Mouse (Mus musculus): Measurements from ENCODE around the gene Ncam1.

Ncam1 gene

DNA sequence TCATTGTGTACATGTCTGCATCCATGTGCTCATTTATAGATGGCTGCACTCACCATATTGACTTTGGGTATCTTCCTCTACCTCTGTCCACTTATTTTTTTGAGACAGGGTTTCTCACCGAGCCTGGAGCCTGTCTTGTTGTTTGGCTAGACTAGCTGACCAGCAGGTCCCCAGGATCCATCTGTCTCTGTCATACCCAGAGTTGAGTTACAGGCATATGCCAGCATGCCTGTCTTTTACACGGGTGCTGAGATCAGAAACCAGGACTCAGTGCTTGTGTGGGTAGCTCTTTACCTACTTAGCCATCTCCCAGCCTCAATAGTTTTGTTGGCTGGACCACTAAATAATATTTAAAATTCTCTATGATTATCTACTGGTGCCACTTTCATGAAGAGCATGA is 180.5 kb downstream of the Ncam1 start:
- DNase-seq = peak; percentile 79

DNA sequence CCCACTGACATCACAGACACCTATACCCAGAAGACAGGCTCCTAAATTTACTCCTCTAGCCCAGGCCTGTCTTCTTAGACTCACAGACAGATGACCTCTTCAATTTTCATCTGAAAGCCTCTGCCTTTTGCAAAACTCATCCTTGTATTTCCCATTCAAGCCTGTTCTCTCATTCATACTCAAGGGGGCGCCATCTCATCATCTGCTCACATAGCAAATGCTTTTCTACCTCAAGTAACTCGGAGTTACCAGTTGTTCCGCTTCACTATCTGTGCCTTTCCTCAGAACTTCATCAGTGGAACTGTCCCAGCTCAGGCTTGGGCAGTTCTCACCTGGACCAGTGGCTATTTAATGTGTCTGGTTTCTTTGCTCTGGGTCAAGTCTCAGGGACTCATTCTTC is 181.5 kb downstream of the Ncam1 start:
- DNase-seq = no peak

DNA sequence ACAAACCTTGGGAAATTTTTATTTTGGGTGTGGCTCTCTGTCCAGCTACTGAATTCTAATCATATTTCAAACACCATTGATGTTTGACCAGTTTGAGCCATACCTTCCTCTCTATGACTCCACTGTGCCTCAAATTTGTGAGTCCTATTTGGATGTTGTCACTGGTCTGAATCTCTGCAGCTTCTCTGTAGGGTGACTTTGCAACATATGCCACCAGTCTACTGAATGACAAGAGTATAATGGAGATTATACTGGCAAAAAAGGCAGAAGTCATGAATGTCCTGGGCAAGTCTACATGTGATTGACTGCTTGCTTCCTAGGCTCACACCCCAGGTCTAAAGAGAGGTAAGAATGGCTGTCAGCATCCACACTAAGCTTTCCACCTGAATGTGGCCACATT is 186.3 kb downstream of the Ncam1 start:
- no peak for DNase-seq

DNA sequence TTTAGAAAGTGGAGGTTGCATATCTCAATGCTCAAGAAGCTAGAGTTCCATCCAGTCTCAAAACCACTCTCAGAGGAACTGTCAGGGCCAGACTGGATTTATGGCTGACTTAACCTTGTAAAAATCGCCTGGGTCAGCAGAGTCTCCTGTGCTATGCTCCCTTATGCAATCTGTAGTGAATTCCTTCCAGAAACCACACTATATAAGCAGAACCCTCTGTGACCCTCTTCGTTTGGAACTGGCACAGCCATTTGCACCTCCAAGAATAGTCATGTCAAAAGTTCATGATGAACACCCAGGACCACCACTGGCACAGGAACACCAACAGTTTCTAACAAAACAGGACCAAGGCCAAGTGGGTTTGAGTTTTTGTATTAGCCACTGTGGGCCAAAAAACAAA is 190.5 kb downstream of the Ncam1 start:
- no peak for DNase-seq

DNA sequence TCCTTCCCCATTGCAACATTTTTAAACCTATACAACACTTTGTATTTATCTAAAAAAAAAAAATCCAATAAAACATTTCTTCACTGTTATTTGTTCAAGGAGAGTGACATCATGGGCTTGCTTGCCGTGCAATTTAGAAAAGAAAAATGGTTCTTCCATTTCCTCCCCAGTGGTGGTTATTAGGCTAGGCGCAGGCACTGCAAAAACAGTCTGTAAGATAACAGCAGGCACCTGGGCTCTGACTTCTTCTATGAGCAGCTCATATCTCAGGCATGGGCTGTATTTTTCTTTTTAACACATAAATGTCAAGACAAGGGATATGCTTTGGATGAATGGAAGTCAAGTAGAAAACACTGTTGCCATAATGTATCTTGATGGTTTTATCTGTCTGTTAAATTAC is 192.0 kb downstream of the Ncam1 start:
- DNase-seq = no peak

GRCm38 (mm10) chr9:49606317-49606716 is 192.4 kb downstream of the Ncam1 start:
- no peak for DNase-seq

DNA sequence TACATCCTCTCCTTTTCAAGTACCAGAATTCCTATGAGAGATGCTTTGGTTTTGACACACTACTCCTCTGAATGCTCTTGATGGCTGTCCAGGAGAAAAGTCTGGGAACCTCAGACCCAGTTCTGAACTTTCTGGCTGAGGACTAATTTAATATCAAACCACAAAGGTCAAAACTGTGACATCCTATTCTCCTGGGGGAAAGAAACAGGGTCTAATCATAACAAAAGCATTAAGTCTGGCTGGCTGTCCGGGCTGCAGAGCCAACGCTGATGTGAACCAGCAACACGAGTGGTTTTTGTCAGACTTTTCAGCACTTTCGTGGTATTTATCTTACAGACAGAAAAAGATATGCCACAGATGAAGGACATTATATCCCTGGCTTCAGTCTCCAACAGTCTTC is 192.9 kb downstream of the Ncam1 start:
- DNase-seq = no peak

- no peak for DNase-seq
Measured at GRCm38 (mm10) chr9:49605351-49605750, 193.4 kb downstream of the Ncam1 start.

GRCm38 (mm10) chr9:49601215-49601614 is 197.5 kb downstream of the Ncam1 start:
- DNase-seq = no peak

- peak; percentile 58 for DNase-seq
Measured at GRCm38 (mm10) chr9:49595635-49596348, 202.9 kb downstream of the Ncam1 start.

- DNase-seq = no peak
Measured at GRCm38 (mm10) chr9:49594876-49595634, 203.7 kb downstream of the Ncam1 start.

DNA sequence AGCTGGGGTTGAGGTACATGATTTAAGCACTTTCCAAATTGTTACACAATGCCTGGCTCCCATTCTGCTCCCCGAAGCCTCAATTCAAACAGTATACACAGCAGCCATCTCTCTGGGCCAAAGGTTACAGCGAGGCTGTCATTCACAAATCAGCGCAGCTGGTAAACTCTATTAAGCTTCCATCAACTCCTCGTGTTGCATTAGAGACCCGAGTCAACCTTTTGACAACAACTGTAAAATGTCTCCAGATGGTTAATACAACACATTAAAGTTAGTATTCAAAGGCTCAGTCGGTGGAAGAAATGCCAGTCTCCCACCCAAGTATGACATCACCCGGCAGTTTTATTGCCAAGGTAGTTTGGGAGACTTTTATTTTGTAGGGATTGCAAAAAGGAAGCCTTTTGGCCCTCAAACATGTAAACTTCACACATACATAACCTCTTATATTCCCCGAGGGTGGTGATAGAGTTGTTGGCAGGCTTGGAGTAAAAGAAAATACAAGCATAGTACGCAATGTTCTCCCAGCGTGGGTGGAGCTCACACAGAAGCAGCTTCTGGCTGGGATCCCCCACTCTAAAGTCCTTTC is 204.7 kb downstream of the Ncam1 start:
- no peak for DNase-seq

GRCm38 (mm10) chr9:49592006-49592405 is 206.7 kb downstream of the Ncam1 start:
- DNase-seq = no peak

DNA sequence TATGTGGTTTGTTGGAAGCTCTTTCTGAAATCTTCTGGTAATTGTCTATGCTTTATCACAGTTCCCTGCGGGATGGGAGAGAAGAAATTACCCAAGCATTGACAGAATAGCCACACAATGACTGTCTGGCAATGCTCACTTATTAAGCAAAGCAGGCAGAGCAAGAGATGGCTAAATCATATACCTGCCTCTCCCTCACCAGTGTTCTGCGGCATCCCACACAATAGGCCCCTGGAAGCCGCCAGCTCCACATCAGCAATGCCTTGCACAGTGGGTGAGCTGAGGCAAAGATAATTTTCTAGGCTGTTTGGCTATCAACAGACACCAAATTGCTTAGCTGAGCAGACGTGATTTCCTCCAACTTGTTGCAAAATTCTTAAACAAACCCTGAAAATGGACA is 208.5 kb downstream of the Ncam1 start:
- no peak for DNase-seq

- DNase-seq = peak; percentile 85
Measured at GRCm38 (mm10) chr9:49577136-49577535, 221.6 kb downstream of the Ncam1 start.

DNA sequence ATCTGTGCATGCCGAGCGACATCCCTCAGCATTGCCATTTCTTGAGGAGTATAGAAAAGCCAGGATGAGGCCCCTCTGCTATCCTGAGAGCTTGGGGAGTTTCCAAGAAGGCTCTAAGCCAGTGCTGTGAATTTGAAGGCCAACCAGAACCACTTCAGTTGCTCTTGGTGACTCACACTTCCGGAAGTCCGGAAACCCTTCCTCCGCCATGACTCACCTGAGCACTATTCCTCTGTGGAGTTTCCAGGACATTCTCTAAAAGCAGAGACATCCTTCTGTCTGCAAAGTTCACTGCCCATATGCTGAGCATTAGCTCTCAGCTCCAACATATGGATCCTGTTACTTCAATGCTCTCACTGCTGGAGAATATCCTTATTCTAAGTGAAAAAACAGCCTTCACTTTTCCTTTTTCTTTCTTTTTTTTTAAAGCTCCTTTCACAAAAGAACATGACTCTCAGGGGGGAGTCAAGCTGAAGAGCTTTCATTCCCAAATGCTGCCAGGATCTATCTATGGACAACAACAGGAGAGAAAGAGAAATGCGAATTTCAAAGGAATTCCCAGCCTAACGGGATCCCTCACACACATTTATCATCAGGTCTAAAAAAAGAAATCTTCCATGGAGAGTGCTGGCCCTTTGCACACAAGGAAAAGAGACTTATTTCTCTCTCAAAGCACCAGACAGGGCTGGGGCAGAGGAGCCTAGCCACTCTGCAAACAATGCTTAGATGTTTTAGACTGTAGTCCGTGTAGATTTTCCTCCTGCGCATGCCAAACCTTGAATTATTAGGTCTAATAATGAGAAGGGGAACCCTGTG is 226.8 kb downstream of the Ncam1 start:
- DNase-seq = peak; percentile 52

DNA sequence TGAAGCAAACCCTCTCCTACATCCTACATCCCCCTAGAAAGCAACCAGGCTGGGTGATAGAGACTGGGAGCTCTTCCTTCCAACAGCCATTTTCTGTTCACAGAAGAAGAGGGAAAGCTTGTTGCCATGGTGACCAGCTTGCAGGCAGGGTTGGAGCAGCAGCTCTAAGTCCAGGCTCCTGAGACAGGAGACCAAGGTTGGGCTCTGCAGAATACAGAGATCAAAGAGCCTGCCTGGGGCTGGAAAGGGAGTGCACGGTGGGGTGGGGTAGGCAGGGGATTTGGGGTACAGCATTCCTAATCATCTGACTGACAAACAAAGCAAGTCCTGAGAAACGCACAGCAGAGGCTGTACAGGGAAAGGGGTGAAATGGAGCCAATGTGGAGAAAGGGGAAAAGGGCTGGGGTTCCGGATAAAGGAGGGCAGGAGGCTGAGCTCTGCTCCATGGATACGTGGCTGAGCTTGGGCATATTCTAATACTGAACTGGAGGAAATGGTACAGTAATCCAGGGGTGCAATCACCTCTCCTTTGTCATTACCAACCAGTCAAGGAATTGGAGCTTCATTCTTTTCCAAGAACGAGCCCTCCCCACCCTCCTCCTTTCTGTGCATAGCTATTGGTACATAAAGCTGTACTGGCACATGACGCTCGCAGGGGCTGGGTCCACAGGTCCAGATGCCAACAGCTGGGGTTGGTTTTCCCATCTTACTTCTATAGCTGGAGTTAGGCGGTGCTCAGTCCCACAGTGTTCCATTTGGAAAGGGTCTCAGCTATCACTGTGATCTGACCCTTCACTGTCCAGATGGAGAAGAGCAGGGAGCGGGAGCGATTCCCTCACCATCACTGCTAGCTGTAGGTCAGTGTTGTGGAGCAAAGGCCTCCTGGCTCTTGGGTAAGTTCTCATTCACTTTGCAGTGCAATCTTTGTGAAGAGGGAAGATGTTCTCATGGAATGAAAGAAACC is 227.7 kb downstream of the Ncam1 start:
- DNase-seq = peak; percentile 46

DNA sequence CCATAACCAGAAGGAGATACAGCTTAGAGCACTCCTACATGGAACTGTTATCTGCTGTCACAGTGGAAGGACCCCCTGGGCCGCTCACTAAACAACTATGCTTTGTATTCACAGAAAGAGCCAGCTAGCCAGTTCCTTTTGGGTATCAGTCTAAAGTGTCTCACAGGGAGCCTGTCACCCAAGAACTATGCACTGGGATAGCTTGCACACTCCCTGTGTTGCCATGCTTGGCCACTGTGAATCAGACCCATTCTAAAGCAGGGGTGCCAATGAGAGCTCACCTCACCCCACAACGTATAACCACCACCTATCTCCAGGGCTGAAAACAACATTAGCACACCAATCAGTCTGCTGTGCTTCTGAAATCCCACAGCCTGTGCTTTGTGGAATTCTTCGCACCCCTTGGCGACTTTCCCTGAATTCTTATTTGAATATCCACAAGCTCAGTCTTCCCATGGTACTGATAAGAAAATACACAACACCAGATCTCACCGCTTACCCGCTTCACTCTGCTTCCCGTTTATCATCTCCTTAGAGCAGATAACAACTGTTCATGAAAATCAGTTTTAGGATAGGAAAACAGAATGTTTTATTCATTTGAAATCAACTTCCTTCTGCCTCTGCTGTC is 228.6 kb downstream of the Ncam1 start:
- DNase-seq = no peak

GRCm38 (mm10) chr9:49565846-49566245 is 232.9 kb downstream of the Ncam1 start:
- DNase-seq = peak; percentile 41

GRCm38 (mm10) chr9:49558941-49559340 is 239.8 kb downstream of the Ncam1 start:
- DNase-seq = no peak

GRCm38 (mm10) chr9:49551353-49551752 is 247.4 kb downstream of the Ncam1 start:
- DNase-seq = no peak

DNA sequence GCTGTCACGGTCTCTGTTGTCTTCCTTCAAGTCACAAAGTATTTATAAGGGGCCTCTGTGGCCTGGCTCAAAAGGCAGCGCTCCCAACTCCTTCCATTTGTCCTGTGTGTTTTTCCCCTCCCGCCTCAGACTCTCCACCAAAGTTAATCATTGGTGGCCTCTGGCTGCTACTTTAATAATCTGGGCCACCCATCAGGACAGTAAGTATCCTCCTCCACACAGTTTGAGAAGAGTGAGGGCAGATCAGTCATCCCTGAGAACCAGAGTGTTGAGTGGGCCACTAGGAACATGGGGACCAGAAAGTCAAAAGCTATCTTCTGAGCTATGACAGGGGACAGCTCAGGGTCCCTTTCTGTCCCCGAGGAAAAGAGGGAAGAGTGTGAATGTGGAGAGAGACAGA is 256.1 kb downstream of the Ncam1 start:
- DNase-seq = no peak
